Mouse (Mus musculus) MEL (cell line): ENCODE data around the gene Slc44a3. TPM values are rescaled to one million over a fixed set of nuclear protein-coding genes. Genes with fewer than 3 reads are reported as not detected.

ENCODE experiments used
- DNase-seq: peaks from one replicate; pipeline ENCODE4 v3.0.0; 2011; ENCODE audit warnings: low read depth, low spot score
- H3K27ac ChIP-seq: 2 replicates; pipeline ENCODE4 v1.5.1; 2012; ENCODE audit warnings: low read depth, mild to moderate bottlenecking, control low read depth, low read length, moderate library complexity; ENCODE audit not compliant: control insufficient read depth
- H3K27me3 ChIP-seq, 2 experiments: fragments of 150-350 bp in 1 of 2; sonication (generic) in 1 of 2; 2 replicates each; pipeline ENCODE4 v1.6.1; 2012; ENCODE audit warnings: low read length in 2 of 2, mild to moderate bottlenecking in 2 of 2, improper control_type of control experiment in 1 of 2, moderate library complexity in 1 of 2; ENCODE audit not compliant: insufficient read depth in 2 of 2, control insufficient read depth in 1 of 2
- H3K36me3 ChIP-seq, 2 experiments: 2 replicates each; pipeline ENCODE4 v1.6.1; 2012 to 2014; ENCODE audit warnings: low read length in 2 of 2, improper control_type of control experiment in 1 of 2, inconsistent platforms in 1 of 2, mild to moderate bottlenecking in 1 of 2; ENCODE audit not compliant: insufficient read depth in 2 of 2, control insufficient read depth in 1 of 2
- H3K4me1 ChIP-seq, 2 experiments: fragments of 150-350 bp in 1 of 2; sonication (generic) in 1 of 2; 2 replicates each; pipeline ENCODE4 v1.6.1; 2012; ENCODE audit warnings: low read length in 2 of 2, improper control_type of control experiment in 1 of 2, mild to moderate bottlenecking in 1 of 2; ENCODE audit not compliant: insufficient read depth in 2 of 2, control insufficient read depth in 1 of 2
- H3K4me3 ChIP-seq, 2 experiments: fragments of 150-350 bp in 1 of 2; sonication (generic) in 1 of 2; 2 replicates each; pipeline ENCODE4 v1.5.1; 2012; ENCODE audit warnings: low read depth in 2 of 2, low read length in 2 of 2, mild to moderate bottlenecking in 2 of 2, moderate library complexity in 2 of 2, control low read depth in 1 of 2, improper control_type of control experiment in 1 of 2; ENCODE audit not compliant: control insufficient read depth in 1 of 2, insufficient read depth in 1 of 2
- H3K79me2 ChIP-seq: 2 replicates; pipeline ENCODE4 v1.6.1; 2012; ENCODE audit warnings: mild to moderate bottlenecking, low read length, moderate library complexity; ENCODE audit not compliant: control insufficient read depth, poor library complexity, insufficient read depth
- H3K9ac ChIP-seq: 2 replicates; pipeline ENCODE4 v1.6.1; 2012; ENCODE audit warnings: low read depth, mild to moderate bottlenecking, control low read depth, low read length, moderate library complexity; ENCODE audit not compliant: control insufficient read depth, poor library complexity, severe bottlenecking
- H3K9me3 ChIP-seq: fragments of 150-350 bp; sonication (generic); replicated peaks from 2 replicates; pipeline ENCODE4 v1.6.1; 2012; ENCODE audit warnings: mild to moderate bottlenecking, low read length, improper control_type of control experiment, moderate library complexity; ENCODE audit not compliant: insufficient read depth
- CHD1 ChIP-seq: IDR thresholded peaks from 2 replicates; pipeline ENCODE4 v1.6.1; 2012; ENCODE audit warnings: low read depth, mild to moderate bottlenecking, inconsistent platforms, low read length, improper control_type of control experiment
- CHD2 ChIP-seq: IDR thresholded peaks from 2 replicates; pipeline ENCODE4 v1.6.1; 2011; ENCODE audit warnings: low read length, improper control_type of control experiment
- CTCF ChIP-seq, 3 experiments: IDR thresholded peaks in 2 of 3; conservative IDR thresholded peaks in 1 of 3; 2 replicates each; pipeline ENCODE4 v1.5.1; 2011 to 2012; ENCODE audit warnings: low read length in 3 of 3, low read depth in 2 of 3, mild to moderate bottlenecking in 2 of 3, improper control_type of control experiment in 1 of 3, inconsistent platforms in 1 of 3, mixed read lengths in 1 of 3, moderate library complexity in 1 of 3; ENCODE audit not compliant: control insufficient read depth in 1 of 3, insufficient read depth in 1 of 3, poor library complexity in 1 of 3, severe bottlenecking in 1 of 3
- HCFC1 ChIP-seq: IDR thresholded peaks from 2 replicates; pipeline ENCODE4 v1.6.1; 2012; ENCODE audit warnings: low read depth, mild to moderate bottlenecking, inconsistent platforms, low read length, improper control_type of control experiment, moderate library complexity
- JUND ChIP-seq: IDR thresholded peaks from 2 replicates; pipeline ENCODE4 v1.6.1; 2011; ENCODE audit warnings: low read depth, mild to moderate bottlenecking, improper control_type of control experiment, low read length
- NRF1 ChIP-seq: IDR thresholded peaks from 2 replicates; pipeline ENCODE4 v1.6.1; 2014; ENCODE audit warnings: low read depth, mild to moderate bottlenecking, inconsistent platforms, low read length, improper control_type of control experiment, moderate library complexity; ENCODE audit not compliant: poor library complexity, insufficient read depth, severe bottlenecking
- RAD21 ChIP-seq: IDR thresholded peaks from 2 replicates; pipeline ENCODE4 v1.6.1; 2011; ENCODE audit warnings: mild to moderate bottlenecking, low read depth, low read length, improper control_type of control experiment
- SIN3A ChIP-seq: IDR thresholded peaks from 2 replicates; pipeline ENCODE4 v1.6.1; 2012; ENCODE audit warnings: low read length, improper control_type of control experiment, inconsistent platforms
- SMC3 ChIP-seq: IDR thresholded peaks from 2 replicates; pipeline ENCODE4 v1.6.1; 2011; ENCODE audit warnings: low read depth, low read length, improper control_type of control experiment
- USF1 ChIP-seq: IDR thresholded peaks from 2 replicates; pipeline ENCODE4 v1.6.1; 2014; ENCODE audit warnings: low read depth, mild to moderate bottlenecking, inconsistent platforms, low read length, improper control_type of control experiment, moderate library complexity
- ZC3H11A ChIP-seq: IDR thresholded peaks from 2 replicates; pipeline ENCODE4 v1.6.1; 2012; ENCODE audit warnings: low read depth, mild to moderate bottlenecking, inconsistent platforms, low read length, improper control_type of control experiment
- ZKSCAN1 ChIP-seq: IDR thresholded peaks from 2 replicates; pipeline ENCODE4 v1.6.1; 2012; ENCODE audit warnings: low read depth, mild to moderate bottlenecking, inconsistent platforms, low read length, improper control_type of control experiment, moderate library complexity
- ZNF384 ChIP-seq: IDR thresholded peaks from 2 replicates; pipeline ENCODE4 v1.6.1; 2012; ENCODE audit warnings: low read depth, mild to moderate bottlenecking, inconsistent platforms, low read length, improper control_type of control experiment
- polyA plus RNA-seq, 2 experiments: library from polyadenylated mRNA; stranded (reverse) in 1 of 2; unstranded in 1 of 2; fragments of >175 nt in 1 of 2; fragments of >200 nt in 1 of 2; gene quantifications; 2 replicates each; pipeline versions ENCODE4 v1.2.1 to v1.2.4; 2012; ENCODE audit warnings: low replicate concordance in 2 of 2, low read depth in 1 of 2; ENCODE audit not compliant: insufficient read length in 2 of 2, insufficient read depth in 1 of 2, missing spikeins in 1 of 2
- total RNA-seq: library from RNA; depleted of rRNA; stranded (reverse); fragments of 300-350 nt; gene quantifications from 2 replicates; pipeline ENCODE4 v1.2.3, GENCODE M21; 2012

Slc44a3 gene
- total and polyA plus RNA-seq, 3 experiments = 0.08 to 0.11 TPM; not detected in 1

DNA sequence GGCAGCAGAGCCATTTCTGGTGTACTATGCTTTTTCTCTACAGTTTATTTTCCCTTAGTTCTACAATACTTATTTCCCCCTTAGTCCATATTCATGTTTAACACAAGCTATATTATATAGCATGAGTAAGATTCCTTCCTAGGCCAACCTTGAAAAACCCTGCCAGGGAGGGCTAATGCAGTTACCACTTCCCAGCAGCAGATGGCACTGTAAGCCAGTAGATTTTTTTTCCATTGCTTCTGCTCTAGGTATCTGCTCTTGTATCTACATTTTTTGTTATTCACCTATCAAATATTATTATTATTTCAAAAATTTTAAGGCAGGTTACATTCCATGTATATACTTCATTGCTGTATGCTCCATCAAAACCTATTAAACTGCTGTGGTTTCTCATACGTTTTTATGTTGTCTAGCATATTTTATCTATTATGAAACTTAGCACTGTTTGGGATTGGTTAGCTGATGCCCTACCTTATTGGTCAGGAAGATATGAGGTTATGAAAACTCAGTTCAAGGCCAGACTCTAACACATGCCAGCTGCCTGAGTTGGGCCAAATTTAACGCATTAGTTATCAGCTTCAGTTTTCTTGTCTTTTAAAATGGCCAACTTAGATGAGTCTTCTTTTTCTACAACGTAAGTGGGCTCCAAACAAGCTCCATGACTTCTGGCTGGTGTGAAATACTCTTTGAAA lies 3.8 kb upstream of the Slc44a3 start:
- no peaks in the 10 kb centered on the region for H3K27me3 ChIP-seq
- peak; percentile 57 for DNase-seq

DNA sequence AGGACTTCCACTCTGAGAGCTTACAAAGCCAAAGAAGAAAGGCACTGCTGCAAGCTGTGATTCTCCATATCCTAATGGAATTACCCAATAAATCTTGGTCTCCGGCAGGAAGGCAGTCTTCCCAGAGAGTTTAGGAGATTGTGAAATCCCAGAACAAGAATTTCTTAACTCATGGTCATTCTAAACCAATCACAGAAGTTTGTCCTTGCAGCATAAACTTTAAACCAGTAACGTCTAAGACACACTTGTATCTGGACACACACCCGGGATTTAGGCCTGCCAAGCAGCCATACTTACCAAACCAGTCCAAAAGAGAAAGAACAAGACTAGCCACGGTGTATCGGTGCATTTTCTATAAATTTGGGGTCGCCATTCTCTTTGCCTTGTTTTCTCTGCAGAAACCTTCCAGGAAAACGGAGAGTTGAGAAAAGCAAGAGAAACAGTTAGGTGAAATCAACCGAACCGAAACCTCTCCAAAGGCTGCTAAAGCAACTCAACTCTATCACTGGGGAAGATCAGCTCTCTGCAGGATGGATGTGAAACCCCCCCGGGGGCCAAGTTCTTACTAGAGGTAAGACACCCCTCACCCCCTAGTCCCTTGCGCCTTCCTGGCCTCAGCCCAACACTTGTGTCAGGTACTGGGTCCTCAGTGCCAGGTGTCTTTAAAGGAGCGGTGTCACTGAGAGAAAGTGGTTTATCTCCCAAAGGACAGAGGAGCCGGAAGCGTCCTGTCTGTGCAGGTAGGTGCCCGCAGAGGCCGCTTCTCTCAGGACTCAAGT lies 645 bp downstream of the Slc44a3 start:
- Histone ChIP-seq H3K4me3 (no peak overlapping the region), H3K79me2 (no peaks in the 10 kb centered on the region), H3K27ac (no peak overlapping the region), H3K36me3 (no peaks in the 10 kb centered on the region), H3K9ac (no peak overlapping the region), H3K4me1 (no peaks in the 10 kb centered on the region), H3K27me3 (no peaks in the 10 kb centered on the region)
- DNase-seq = no peak
- TF ChIP-seq HCFC1 (no peak), USF1 (no peak), CHD2 (no peak), ZNF384 (no peak), NRF1 (no peak), SMC3 (no peak), ZKSCAN1 (no peak), JUND (no peak), SIN3A (no peak)
- TF ChIP-seq, all 39 proteins: peak for 0
- no peaks in the 10 kb centered on the region for H3K9me3 ChIP-seq

More for the DNA sequence above, 3.8 kb upstream of the Slc44a3 start:
- Histone ChIP-seq H3K9ac (no peak overlapping the region), H3K9me3 (no peaks in the 10 kb centered on the region), H3K4me1 (no peaks in the 10 kb centered on the region), H3K4me3 (no peak overlapping the region), H3K79me2 (no peaks in the 10 kb centered on the region), H3K27ac (no peak overlapping the region), H3K36me3 (no peaks in the 10 kb centered on the region)
- TF ChIP-seq ZC3H11A = peak; percentile 77
- TF ChIP-seq CHD1 = no peak
- TF ChIP-seq SMC3 = peak; percentile 79
- peak; percentile 78 for TF ChIP-seq ZNF384
- TF ChIP-seq CTCF (IDR thresholded peaks at IDR 0.05 in 2 of 3, conservative IDR thresholded peaks at IDR 0.05 in 1 of 3; ENCODE audit: control insufficient read depth in 1 of 3, insufficient read depth in 1 of 3, low read depth in 2 of 3, low read length in 3 of 3, poor library complexity in 1 of 3, severe bottlenecking in 1 of 3) = peak; percentile 69 to 84 (median 82)
- peak; percentile 88 for TF ChIP-seq RAD21
